Mouse (Mus musculus): ENCODE data around the gene Epn3. TPM values are rescaled to one million over a fixed set of nuclear protein-coding genes. Genes with fewer than 3 reads are reported as not detected.

Epn3 gene
- polyA plus RNA-seq, 1 experiment: not detected

DNA sequence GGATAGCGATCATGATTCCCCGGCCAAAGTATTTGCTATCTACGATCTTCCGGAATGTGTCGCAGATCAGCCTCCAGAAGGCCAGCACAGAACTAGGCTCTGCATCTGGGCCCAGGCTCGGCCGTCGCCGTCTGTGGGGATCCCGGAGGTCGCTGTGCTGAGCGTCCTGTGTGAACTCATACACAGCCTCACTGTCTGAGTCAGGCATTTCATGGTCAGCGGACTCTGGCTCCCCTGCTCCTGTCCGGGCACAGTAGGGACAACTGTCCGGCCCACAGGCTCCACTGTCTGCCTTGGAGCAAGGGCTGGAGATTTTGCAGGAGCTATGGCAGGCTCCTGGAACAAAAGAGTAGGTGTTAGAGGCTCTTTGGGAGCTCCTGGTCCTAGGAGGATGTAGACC lies 42.8 kb downstream of the Epn3 start:
- TF ChIP-seq POLR2A (IDR thresholded peaks at IDR 0.05; ENCODE audit: borderline replicate concordance, low read depth, low read length) (no peak), CTCF (IDR thresholded peaks at IDR 0.05; ENCODE audit: low read depth, low read length) (no peak)
- no peak overlapping the region for H3K4me3 ChIP-seq (ENCODE audit: insufficient read depth, low read length)
- H3K27ac ChIP-seq (ENCODE audit: insufficient read depth, low read depth, low read length): no peak overlapping the region
- no peaks in the 10 kb centered on the region for H3K4me1 ChIP-seq (ENCODE audit: control insufficient read depth, insufficient read depth, low read length)

DNA sequence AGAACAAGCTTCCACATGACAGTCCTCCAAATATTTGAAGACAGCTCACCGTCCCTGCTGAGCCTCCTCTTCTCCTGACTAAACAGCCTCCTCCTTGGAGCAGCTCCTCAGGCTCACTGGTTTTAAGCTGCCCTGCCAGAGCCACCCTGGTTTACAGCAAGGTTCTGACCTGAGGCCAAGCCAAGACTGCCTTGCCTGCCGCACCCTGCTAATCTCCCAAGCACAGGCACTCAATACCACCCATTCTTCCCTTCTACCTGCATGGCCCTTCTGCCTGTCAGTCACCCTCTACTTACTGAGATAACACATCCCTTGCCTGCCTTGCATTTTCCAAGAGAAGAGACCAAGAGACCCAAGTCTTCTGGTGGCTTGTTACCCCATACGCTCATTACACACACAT lies 43.4 kb downstream of the Epn3 start:
- H3K4me3 ChIP-seq (ENCODE audit: insufficient read depth, low read length): no peak overlapping the region
- H3K27ac ChIP-seq (ENCODE audit: insufficient read depth, low read depth, low read length): no peak overlapping the region
- no peaks in the 10 kb centered on the region for H3K4me1 ChIP-seq (ENCODE audit: control insufficient read depth, insufficient read depth, low read length)
- TF ChIP-seq POLR2A (IDR thresholded peaks at IDR 0.05; ENCODE audit: borderline replicate concordance, low read depth, low read length) (no peak), CTCF (IDR thresholded peaks at IDR 0.05; ENCODE audit: low read depth, low read length) (no peak)

DNA sequence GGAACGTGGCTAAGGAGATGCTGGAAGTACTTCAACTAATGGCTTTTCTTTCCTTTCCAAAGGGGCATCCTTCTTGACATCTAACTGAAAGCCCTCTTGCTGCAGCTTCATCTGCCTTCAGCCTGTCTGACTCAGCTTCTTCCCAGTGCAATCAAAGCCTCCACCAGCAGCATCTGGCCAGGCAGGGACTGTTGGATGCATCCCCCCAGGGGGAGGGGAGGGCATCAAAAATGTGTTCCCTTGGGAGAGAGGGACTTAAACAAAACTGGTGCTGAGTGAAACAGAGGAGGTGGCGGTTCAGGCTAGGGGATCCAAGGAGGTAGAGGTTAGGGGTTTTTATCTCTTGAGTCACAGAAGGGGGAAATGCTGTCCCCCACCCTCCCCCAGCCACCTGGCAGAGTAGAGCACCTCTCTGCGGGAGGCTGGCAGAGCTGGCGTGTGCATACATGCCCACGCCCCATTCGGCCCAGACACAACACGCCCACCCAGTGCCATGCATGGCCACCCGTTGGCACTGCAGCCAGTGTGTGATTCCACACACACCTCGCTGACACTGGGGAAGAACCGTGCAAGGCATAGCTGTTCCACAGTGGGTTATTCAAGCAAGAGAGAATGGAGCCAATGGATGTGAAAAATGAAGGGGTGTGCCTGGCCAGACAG lies 44.5 kb downstream of the Epn3 start:
- Histone ChIP-seq H3K4me3 (ENCODE audit: insufficient read depth, low read length) (no peak overlapping the region), H3K4me1 (ENCODE audit: control insufficient read depth, insufficient read depth, low read length) (no peaks in the 10 kb centered on the region), H3K27ac (ENCODE audit: insufficient read depth, low read depth, low read length) (no peak overlapping the region)
- no peak for TF ChIP-seq CTCF (IDR thresholded peaks at IDR 0.05; ENCODE audit: low read depth, low read length)
- no peak for TF ChIP-seq POLR2A (IDR thresholded peaks at IDR 0.05; ENCODE audit: borderline replicate concordance, low read depth, low read length)

DNA sequence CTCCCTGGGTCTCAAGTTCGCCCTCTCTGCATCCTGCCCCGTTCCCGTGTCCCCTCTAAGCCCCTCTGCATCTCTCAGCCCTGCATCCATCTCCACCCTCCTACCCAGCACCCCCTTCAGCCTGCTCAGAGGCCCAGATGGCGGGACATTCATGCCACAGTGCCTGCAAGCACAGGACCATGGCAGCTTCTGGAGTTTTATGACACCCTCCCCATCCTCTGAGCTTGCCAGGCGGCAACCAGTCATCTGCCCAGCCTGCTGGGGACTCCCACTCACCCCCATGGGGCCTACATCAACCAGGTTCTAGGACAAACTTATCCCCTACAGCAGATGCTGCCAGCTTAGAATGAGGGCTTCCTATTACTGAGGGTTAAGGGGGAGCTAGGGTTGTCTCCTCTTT lies 45.0 kb downstream of the Epn3 start:
- H3K4me3 ChIP-seq (ENCODE audit: insufficient read depth, low read length): no peak overlapping the region
- TF ChIP-seq POLR2A (IDR thresholded peaks at IDR 0.05; ENCODE audit: borderline replicate concordance, low read depth, low read length): no peak

DNA sequence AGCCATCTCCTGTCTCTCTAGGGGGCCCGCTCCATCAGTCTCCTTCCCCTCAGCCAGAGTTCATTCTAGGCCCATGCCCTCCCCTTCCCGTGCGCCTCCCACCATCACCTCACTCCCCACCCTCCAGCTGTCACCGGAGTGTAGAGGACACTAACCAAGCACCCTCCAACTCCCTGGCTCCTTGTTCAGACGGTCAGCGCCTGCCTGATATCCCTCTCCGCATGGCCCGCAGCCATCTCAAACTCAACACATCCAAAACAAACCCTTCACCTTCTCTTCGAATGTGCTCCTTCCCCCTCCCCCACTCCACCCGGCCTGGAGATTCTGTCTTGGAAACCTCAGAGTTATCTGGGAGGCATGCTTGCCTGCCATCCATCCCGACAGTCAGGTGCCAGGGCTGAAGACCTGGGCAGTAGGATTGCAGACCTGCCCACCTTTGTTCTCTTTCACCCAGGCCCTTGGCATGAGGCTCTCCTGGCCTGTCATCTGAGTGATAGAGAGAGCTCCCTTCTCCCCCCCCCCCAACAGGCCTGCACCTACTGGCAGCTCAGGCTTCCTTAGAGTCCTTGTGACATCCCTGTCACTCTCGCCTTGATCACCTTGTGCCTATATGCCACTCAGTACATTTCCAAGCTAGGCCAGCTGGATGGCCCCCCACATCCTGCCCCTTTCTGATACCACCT lies 48.5 kb downstream of the Epn3 start:
- no peak overlapping the region for H3K27ac ChIP-seq (ENCODE audit: insufficient read depth, low read depth, low read length)
- TF ChIP-seq POLR2A (IDR thresholded peaks at IDR 0.05; ENCODE audit: borderline replicate concordance, low read depth, low read length) (no peak), CTCF (IDR thresholded peaks at IDR 0.05; ENCODE audit: low read depth, low read length) (no peak)

More for the DNA sequence above, 45.0 kb downstream of the Epn3 start:
- Histone ChIP-seq H3K27ac (ENCODE audit: insufficient read depth, low read depth, low read length) (no peak overlapping the region), H3K4me1 (ENCODE audit: control insufficient read depth, insufficient read depth, low read length) (no peaks in the 10 kb centered on the region)

DNA sequence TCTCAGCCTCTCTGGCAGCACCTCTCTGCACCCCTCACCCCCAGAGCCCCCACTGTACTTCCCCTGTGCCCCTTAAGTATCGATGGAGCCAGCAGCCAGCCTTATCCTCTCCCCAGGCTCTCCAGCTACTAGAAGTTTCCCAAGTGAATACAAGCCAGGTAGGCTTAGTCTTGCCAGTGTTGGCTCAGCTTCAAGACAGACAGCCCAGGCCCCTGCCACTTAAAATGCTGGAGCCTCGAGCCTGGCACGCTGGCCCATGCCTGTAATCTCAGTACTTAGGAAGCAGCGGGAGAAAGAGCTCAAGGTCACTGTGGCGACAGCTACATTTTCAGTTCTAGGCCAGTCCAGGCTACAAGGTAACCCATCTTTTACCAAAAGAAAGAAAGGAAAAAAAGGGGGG lies 49.9 kb downstream of the Epn3 start:
- Histone ChIP-seq H3K4me1 (ENCODE audit: control insufficient read depth, insufficient read depth, low read length) (no peaks in the 10 kb centered on the region), H3K27ac (ENCODE audit: insufficient read depth, low read depth, low read length) (no peak overlapping the region), H3K4me3 (ENCODE audit: insufficient read depth, low read length) (no peak overlapping the region)
- TF ChIP-seq CTCF (IDR thresholded peaks at IDR 0.05; ENCODE audit: low read depth, low read length) (no peak), POLR2A (IDR thresholded peaks at IDR 0.05; ENCODE audit: borderline replicate concordance, low read depth, low read length) (no peak)

More for the DNA sequence above, 48.5 kb downstream of the Epn3 start:
- H3K4me1 ChIP-seq (ENCODE audit: control insufficient read depth, insufficient read depth, low read length): no peaks in the 10 kb centered on the region
- H3K4me3 ChIP-seq (ENCODE audit: insufficient read depth, low read length): no peak overlapping the region

DNA sequence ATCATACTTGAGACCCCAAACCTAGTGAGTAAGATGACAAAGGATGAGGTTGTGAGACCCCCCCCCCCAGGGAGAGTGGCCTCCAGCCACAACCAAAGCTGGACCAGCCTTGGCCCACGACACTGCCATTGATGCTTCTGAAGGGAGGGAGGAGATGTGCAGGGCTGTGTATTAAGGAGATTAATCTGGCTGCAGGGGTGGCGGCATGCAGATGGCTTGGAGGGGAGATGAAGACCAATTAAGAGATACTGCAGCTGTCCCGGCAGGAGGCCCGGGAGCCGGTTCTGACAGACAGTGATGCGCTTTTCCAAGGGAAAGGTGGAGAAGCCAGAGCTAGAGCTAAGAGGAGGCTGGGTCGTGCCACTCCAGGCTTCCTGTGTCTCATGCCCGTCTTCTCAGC lies 50.5 kb downstream of the Epn3 start:
- Histone ChIP-seq H3K4me1 (ENCODE audit: control insufficient read depth, insufficient read depth, low read length) (no peaks in the 10 kb centered on the region), H3K27ac (ENCODE audit: insufficient read depth, low read depth, low read length) (no peak overlapping the region), H3K4me3 (ENCODE audit: insufficient read depth, low read length) (no peak overlapping the region)
- no peak for TF ChIP-seq CTCF (IDR thresholded peaks at IDR 0.05; ENCODE audit: low read depth, low read length)
- TF ChIP-seq POLR2A (IDR thresholded peaks at IDR 0.05; ENCODE audit: borderline replicate concordance, low read depth, low read length): no peak

DNA sequence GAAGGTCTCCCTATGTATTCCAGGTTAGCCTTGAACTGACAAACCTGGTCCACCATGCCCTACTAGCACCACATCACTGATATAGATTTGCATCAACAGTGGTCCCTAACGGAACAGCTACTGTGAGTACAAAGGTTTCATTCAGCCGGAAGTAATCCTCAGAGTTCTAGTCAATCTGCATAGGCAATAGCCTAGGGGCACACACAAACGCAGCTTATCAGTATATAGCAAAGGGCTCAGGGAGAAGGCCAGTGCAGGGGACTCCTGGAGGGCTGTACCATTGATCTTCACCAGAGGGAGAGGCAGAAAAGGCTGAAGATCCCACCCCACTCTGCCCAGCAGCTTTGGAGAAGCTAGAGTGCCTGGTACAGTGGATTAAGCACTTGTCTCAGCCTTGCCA lies 52.8 kb downstream of the Epn3 start:
- TF ChIP-seq CTCF (IDR thresholded peaks at IDR 0.05; ENCODE audit: low read depth, low read length): no peak
- TF ChIP-seq POLR2A (IDR thresholded peaks at IDR 0.05; ENCODE audit: borderline replicate concordance, low read depth, low read length): no peak
- H3K27ac ChIP-seq (ENCODE audit: insufficient read depth, low read depth, low read length): no peak overlapping the region
- no peaks in the 10 kb centered on the region for H3K4me1 ChIP-seq (ENCODE audit: control insufficient read depth, insufficient read depth, low read length)
- H3K4me3 ChIP-seq (ENCODE audit: insufficient read depth, low read length): no peak overlapping the region

DNA sequence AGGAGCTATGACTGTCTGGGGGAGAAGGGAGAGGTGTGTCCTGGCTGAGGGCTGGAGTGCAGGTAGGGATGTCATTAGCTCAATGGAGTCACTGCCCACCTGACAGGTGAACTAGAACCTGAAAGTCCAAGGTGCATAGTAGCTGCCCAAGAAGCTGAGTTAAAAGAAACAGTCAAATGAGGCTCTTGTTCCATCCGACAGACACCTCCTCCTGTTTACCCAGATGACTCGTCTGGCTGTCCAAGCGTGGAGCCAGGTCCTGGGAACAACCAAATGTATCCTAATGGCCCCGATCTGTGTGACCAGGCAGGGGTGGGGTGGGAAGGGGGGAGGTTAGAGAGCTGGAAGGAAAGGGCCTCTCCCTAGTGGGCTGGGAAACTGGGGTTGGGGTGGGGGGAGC lies 54.5 kb downstream of the Epn3 start:
- TF ChIP-seq POLR2A (IDR thresholded peaks at IDR 0.05; ENCODE audit: borderline replicate concordance, low read depth, low read length) (no peak), CTCF (IDR thresholded peaks at IDR 0.05; ENCODE audit: low read depth, low read length) (no peak)
- Histone ChIP-seq H3K4me1 (ENCODE audit: control insufficient read depth, insufficient read depth, low read length) (no peaks in the 10 kb centered on the region), H3K4me3 (ENCODE audit: insufficient read depth, low read length) (no peak overlapping the region), H3K27ac (ENCODE audit: insufficient read depth, low read depth, low read length) (no peak overlapping the region)

DNA sequence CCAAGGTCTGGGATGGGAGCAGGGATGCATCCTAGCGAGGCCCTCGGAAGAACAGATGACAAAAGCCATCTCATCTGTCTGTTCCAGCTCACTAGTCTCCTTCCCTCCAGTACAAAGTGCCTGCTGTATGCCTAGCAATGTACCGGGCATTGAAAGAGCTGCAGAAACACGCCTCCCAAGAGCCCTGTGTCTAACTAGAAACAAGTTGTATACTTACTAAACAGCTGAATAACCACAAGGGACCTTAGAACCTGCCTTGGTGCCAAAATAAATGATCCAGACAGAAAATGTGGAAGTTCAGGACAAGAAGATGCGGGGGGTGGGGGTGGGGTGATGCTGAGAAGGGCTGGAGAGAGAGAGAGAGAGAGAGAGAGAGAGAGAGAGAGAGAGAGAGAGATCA lies 54.9 kb downstream of the Epn3 start:
- Histone ChIP-seq H3K27ac (ENCODE audit: insufficient read depth, low read depth, low read length) (no peak overlapping the region), H3K4me1 (ENCODE audit: control insufficient read depth, insufficient read depth, low read length) (no peaks in the 10 kb centered on the region), H3K4me3 (ENCODE audit: insufficient read depth, low read length) (no peak overlapping the region)
- TF ChIP-seq CTCF (IDR thresholded peaks at IDR 0.05; ENCODE audit: low read depth, low read length) (no peak), POLR2A (IDR thresholded peaks at IDR 0.05; ENCODE audit: borderline replicate concordance, low read depth, low read length) (no peak)

Measured in bone marrow macrophage, adult 2 months (primary cell).